Mouse (Mus musculus) common myeloid progenitor, adult 5-6 weeks (primary cell): ENCODE measurements at regions not wholly inside any gene's neighbourhood (a gene's known extent, or its start where the extent isn't known, plus 50 kb on each side); places are given as distances from the start of the nearest gene placed in this dataset.
"Not testable (repeated sequence)": the region's sequence is repeated elsewhere in the genome, so short reads cannot be mapped to it uniquely, and the experiment has no call there.

ENCODE experiments used
- ATAC-seq: replicated peaks from 2 replicates; pipeline ENCODE4 v1.8.0; 2016; ENCODE audit warnings: low read depth, mild to moderate bottlenecking, moderate TSS enrichment, inconsistent platforms; ENCODE audit not compliant: poor library complexity, severe bottlenecking

GRCm38 (mm10) chr3:8206623-8207404 lies 1403.1 kb downstream of the Zfp704 start:
- ATAC-seq = no peak

- no peak for ATAC-seq
These were observed 1446.9 kb downstream of the Zfp704 start for GRCm38 (mm10) chr3:8163030-8163429.

- ATAC-seq = no peak
These were observed 1447.7 kb downstream of the Zfp704 start for GRCm38 (mm10) chr3:8161997-8162756.

- ATAC-seq = no peak
These were observed 1466.9 kb downstream of the Zfp704 start for GRCm38 (mm10) chr3:8143016-8143415.

DNA sequence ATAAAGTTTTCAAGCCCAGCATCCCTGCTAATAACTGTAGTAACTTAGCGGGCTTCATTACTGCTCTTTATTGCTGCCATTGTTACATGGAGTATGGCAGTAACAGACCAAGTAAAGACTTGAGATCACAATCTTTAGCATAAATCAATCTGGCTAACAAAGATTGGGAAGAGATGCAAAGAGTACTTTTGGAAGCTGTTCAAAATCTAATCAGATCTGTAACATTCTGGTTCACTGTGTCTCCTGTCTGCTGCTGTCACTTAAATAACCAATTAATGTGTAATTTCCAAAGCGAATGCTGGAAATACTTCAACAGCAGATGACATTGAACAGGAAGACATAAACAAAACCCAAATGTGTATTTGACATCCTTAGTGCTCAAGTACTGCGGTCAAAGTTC lies 1467.7 kb downstream of the Zfp704 start:
- no peak for ATAC-seq

GRCm38 (mm10) chr3:8141664-8142084 lies 1468.2 kb downstream of the Zfp704 start:
- no peak for ATAC-seq

DNA sequence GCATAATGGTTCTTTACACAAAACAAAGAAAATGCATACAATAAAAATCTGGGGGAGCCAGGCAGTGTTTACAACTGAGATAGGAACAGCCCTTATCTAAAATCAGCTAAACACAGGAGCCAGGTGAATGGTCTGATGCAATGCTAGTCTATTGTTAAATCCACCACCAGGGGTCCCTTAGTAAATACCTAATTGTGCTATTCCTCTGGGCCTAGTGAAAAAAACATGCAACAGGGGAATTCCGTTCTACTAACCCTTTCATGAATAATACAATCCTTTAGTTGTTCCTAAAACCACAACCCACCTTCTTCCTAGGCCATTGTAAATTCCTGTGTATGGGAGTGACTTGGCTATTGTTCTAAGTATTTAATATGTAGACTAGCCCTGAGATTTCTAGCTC lies 1486.2 kb downstream of the Zfp704 start:
- ATAC-seq = not testable (repeated sequence)

GRCm38 (mm10) chr3:8123141-8123540 lies 1486.7 kb downstream of the Zfp704 start:
- ATAC-seq = no peak

- no peak for ATAC-seq
These were observed 1478.0 kb upstream of the 1700008P02Rik start for GRCm38 (mm10) chr3:8098291-8098690.

DNA sequence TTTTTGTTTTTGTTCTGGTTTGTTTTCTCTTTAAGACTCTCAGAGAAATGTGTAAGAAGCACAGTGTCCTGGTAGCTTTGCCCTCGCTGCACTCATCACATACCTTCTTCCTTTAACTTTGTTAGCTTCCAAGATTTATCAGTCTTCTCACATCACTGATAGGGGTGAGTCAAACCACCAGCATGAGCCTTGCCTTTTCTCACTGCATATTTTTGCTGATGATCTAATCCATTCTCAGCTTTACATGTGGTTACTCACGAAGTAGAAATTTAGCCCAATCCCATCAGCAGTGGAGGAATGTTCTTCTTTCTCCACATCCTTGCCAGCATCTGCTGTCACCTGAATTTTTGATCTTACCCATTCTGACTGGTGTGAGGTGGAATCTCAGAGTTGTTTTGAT lies 1464.5 kb upstream of the 1700008P02Rik start:
- no peak for ATAC-seq

- no peak for ATAC-seq
These were observed 1433.5 kb upstream of the 1700008P02Rik start for GRCm38 (mm10) chr3:8053711-8054110.

DNA sequence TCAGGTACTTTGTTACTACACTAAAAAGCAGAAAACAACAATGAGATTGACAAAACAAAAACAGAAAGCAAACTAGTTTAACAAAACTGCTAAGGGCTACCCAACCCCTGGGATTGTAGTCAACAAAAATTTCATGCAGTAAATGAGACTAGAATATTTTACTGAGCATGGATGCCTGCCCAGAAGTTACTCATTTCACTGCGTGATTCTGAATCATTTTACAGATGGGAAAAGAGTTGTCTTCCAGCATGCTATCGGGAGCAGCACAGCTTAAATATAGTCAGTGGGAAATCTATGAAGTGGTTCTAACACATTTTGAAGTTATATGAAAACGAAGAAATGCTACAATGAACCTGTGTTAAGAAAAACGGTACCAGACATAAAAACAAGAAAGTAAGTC lies 1430.9 kb upstream of the 1700008P02Rik start:
- no peak for ATAC-seq

DNA sequence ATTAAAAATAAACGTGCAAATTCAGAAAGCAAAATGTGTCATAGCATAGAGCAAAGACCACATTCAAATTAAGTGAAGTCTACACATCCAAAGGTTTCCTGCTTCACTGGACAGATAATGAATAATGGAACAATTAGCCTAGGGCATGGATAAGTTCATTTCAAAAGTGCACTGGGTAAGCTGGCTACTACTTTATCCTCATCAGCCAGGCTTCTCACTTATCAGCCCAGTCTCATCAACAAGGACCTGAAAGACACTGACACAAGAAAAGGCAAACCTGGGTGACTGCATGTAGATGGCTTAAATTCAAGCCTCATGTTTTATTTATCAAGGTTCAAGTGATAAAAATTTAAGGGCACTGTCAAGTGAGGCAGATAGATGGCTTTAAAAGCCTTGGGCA lies 1429.5 kb upstream of the 1700008P02Rik start:
- no peak for ATAC-seq

DNA sequence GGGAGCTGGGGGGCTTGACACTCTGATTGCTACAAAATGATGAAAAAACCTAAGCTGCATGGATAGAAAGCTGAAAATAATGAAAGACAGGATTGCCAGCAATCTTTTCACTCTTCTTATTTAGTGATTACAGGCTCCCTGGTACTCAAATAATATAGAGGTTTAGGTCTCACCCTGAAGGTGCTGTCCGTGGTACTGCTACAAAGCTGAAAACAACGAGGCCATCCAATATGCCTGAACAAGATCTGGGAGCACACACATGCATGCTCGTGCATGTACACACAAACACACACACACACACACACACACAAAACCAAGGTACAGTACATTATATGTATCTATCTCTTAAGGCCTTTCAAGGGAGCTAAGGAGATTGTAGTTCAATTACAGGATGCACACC lies 1426.1 kb upstream of the 1700008P02Rik start:
- no peak for ATAC-seq

GRCm38 (mm10) chr3:8036697-8037096 lies 1416.5 kb upstream of the 1700008P02Rik start:
- ATAC-seq = no peak

DNA sequence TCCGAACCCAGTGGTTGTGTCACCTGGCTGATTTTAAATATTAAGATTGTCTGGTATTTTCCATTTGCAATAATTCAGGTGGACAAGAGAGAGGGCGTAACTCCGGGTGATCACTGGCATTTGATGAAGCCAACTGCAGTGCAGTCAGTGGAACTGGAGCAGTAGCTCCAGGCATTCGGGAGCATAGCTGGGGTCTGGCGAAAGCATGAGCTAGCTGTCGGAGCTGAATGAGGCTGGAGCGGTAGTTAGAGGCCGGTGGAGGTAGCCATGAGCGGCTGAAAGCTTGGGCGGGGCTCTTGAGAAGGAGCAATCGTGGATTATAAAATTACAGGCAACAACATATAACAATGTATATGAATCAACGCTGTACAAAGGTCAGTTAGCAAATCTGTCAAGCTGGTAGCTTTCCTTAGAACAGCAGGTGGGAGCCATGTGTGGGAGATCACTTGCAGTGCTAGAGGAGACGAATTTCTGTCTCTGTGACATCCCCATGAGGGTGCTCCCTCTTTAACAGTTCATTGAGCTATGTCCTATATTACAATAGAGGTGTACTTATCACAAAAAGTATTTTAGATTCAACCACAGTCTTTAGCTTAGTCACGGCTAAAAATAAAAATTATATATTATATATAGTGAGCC lies 1415.0 kb upstream of the 1700008P02Rik start:
- no peak for ATAC-seq

DNA sequence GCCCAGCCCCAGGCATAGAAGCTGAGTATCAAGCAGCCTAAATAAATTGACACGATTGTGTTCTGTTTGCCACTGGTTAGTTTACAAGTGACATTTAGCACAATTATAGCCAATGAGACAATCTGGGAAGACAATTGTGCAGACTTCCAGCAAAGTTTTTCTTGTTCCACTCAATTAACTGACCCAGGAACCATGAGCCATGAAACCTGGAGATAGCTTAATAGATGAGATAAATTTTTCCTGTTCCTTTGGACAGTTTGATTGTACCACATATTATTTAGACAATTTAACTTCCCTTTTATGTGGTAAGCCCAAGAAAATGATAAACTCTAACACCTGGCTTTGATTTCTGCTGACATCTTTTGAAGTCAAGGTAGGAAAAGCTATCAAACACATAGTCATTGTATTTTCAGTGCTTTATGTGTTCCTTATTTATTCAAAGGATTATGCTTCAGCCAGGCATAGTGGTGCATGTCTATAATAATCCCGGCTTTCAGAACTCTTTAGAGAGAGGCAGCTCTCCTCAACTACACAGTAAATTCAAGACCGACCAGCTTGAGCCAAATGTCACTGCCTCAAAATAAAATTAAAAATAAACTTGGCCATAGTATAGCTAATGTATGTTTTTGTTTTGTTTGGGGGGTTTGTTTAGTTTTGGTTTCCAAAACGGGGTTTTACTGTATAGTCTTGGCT lies 1406.2 kb upstream of the 1700008P02Rik start:
- ATAC-seq = no peak

DNA sequence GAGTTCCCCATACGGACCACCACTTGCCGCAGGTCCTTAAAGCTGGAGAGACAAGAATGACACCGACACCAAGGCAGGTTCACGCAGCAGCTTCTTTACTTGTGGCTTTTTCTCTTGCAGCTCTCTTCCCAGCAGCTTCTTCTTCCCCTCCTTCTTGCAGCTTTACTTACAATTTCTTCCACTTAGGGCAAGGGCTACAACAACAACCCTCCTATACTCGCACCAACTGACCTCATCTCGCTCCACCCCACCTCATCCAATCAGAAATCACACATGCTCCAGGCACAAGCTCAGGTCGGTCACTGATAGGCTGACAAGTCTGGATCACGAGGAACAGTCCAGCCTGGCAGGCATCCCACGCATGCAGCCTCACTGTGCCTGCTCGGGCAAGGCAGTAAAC lies 1402.4 kb upstream of the 1700008P02Rik start:
- no peak for ATAC-seq

- no peak for ATAC-seq
These were observed 1397.2 kb upstream of the 1700008P02Rik start for GRCm38 (mm10) chr3:8017489-8017888.

DNA sequence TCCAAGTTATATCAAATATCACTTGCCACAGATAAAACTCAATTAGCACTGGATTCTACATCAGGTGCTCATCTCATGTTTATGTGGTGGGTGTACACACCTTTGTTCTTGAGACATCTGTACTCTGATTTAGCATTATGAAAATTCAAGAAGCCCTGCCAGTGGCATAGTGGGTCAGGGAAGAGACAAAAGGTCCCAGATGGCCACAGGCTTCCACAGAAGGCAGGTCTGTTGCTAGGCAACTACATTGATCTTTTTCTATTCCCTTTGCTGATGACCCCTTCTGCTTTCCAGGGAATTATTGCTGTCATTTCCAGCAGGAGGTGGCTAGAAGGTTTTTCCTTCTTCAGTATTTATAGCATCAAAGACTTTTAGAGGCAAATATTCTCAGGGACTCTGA lies 1396.7 kb upstream of the 1700008P02Rik start:
- no peak for ATAC-seq
